In genomic region chr15:77156525-77156924, GRCm38 (mm10) we compare ENCODE assay signal across 10 mouse cellular contexts.
DNase-seq lines count a peak whose midpoint lies in the region; ATAC-seq and TF ChIP-seq lines count a peak whose summit lies in the region.
"Had no signal": no experiment of that assay in that cellular context is flagged by ENCODE, and none has a peak within 500 bp of the region (broad histone marks: within the 10 kb centered on the region; RNA-seq: fewer than 3 reads in every experiment).

No protein-coding gene starts in this region.

- H3K4me2 ChIP-seq in intestine, embryonic 14.5 days (ENCODE audit: low read length) = no peak overlapping the region
- H3K4me2 ChIP-seq in intestine, postnatal 0 days (replicated peaks; ENCODE audit: low read depth) = no peak overlapping the region
- no peak overlapping the region for H3K4me2 ChIP-seq in hindbrain, embryonic 16.5 days (ENCODE audit: low read length)
- H3K4me2 ChIP-seq: embryonic facial prominence, embryonic 12.5 days; limb, embryonic 15.5 days had no signal

- H3K27ac ChIP-seq in intestine, embryonic 14.5 days (ENCODE audit: low read depth) = peak overlapping the region; percentile 51; the same call in 1 of the 2 replicates
- no peak overlapping the region for H3K27ac ChIP-seq in intestine, postnatal 0 days (ENCODE audit: low read depth, low read length)
- peak overlapping the region; percentile 12; the same call in 1 of the 2 replicates for H3K27ac ChIP-seq in hindbrain, embryonic 16.5 days (ENCODE audit: low read depth, low read length)
- H3K27ac ChIP-seq: limb, embryonic 15.5 days had no signal

- peaks cover 28% of the 10 kb centered on the region for H3K4me1 ChIP-seq in intestine, embryonic 14.5 days (replicated peaks; ENCODE audit: control insufficient read depth, insufficient read depth, low read length)
- no peaks in the 10 kb centered on the region for H3K4me1 ChIP-seq in intestine, postnatal 0 days (replicated peaks; ENCODE audit: control insufficient read depth, insufficient read depth, low read length)
- peaks cover 14% of the 10 kb centered on the region for H3K4me1 ChIP-seq in hindbrain, embryonic 16.5 days (ENCODE audit: control insufficient read depth, insufficient read depth, low read depth, low read length)

- 29% methylated on average over 3 of the region's 3 CpGs for WGBS in intestine, embryonic 14.5 days
- WGBS in intestine, postnatal 0 days = 30% methylated on average over 3 of the region's 3 CpGs
- 40% methylated on average over 3 of the region's 3 CpGs for WGBS in hindbrain, embryonic 16.5 days

- no peak overlapping the region for H3K9ac ChIP-seq in intestine, embryonic 14.5 days (ENCODE audit: low read length)
- H3K9ac ChIP-seq in intestine, postnatal 0 days (ENCODE audit: low read depth, low read length) = no peak overlapping the region
- H3K9ac ChIP-seq in hindbrain, embryonic 16.5 days (ENCODE audit: low read depth, low read length) = no peak overlapping the region
- H3K9ac ChIP-seq: limb, embryonic 15.5 days had no signal

- H3K36me3 ChIP-seq in intestine, embryonic 14.5 days (ENCODE audit: control insufficient read depth, insufficient read depth, low read length) = no peaks in the 10 kb centered on the region
- H3K36me3 ChIP-seq in intestine, postnatal 0 days (ENCODE audit: control insufficient read depth, insufficient read depth) = no peaks in the 10 kb centered on the region
- no peaks in the 10 kb centered on the region for H3K36me3 ChIP-seq in hindbrain, embryonic 16.5 days (ENCODE audit: control insufficient read depth, insufficient read depth, low read length)
- H3K36me3 ChIP-seq: embryonic facial prominence, embryonic 12.5 days; limb, embryonic 15.5 days had no signal

- no peak overlapping the region for H3K4me3 ChIP-seq in intestine, embryonic 14.5 days (ENCODE audit: low read depth, low read length)
- H3K4me3 ChIP-seq in intestine, postnatal 0 days (ENCODE audit: low read depth, low read length) = no peak overlapping the region
- H3K4me3 ChIP-seq in hindbrain, embryonic 16.5 days (ENCODE audit: low read length) = no peak overlapping the region
- H3K4me3 ChIP-seq: embryonic facial prominence, embryonic 12.5 days; limb, embryonic 15.5 days had no signal

- no peaks in the 10 kb centered on the region for H3K27me3 ChIP-seq in intestine, embryonic 14.5 days (replicated peaks; ENCODE audit: control insufficient read depth, insufficient read depth, low read length)
- H3K27me3 ChIP-seq in intestine, postnatal 0 days (replicated peaks; ENCODE audit: control insufficient read depth, insufficient read depth, low read length) = no peaks in the 10 kb centered on the region
- H3K27me3 ChIP-seq in hindbrain, embryonic 16.5 days (replicated peaks; ENCODE audit: control insufficient read depth, insufficient read depth, low read length) = no peaks in the 10 kb centered on the region
- H3K27me3 ChIP-seq: embryonic facial prominence, embryonic 12.5 days; limb, embryonic 15.5 days had no signal

- ATAC-seq in intestine, embryonic 14.5 days (replicated peaks; ENCODE audit: low FRiP score, low TSS enrichment, low read depth) = no peak
- ATAC-seq in intestine, postnatal 0 days = no peak
- no peak for ATAC-seq in hindbrain, embryonic 16.5 days

- TF ChIP-seq CTCF in intestine, postnatal 0 days (IDR thresholded peaks at IDR 0.05; ENCODE audit: low read depth) = no peak

- DNase-seq in intestine, embryonic 14.5 days (ENCODE audit: low spot score) = no peak
- peak; percentile 67 for DNase-seq in adipocyte (ENCODE audit: low spot score)
- peak; percentile 47 to 62 for DNase-seq in gastrocnemius, adult 8-10 months (ENCODE audit: low spot score in 2 of 2)
- DNase-seq in lung, postnatal 36 days = peak; percentile 80
- no peak for DNase-seq in thymus, postnatal 4 days
- no peak for DNase-seq in spleen, adult 12 weeks (ENCODE audit: low spot score)

- no peaks in the 10 kb centered on the region for H3K9me3 ChIP-seq in intestine, embryonic 14.5 days (ENCODE audit: control insufficient read depth, low read length)
- no peaks in the 10 kb centered on the region for H3K9me3 ChIP-seq in intestine, postnatal 0 days (ENCODE audit: control insufficient read depth)
- H3K9me3 ChIP-seq in hindbrain, embryonic 16.5 days (ENCODE audit: control insufficient read depth, low read length) = no peaks in the 10 kb centered on the region
- H3K9me3 ChIP-seq: embryonic facial prominence, embryonic 12.5 days; limb, embryonic 15.5 days had no signal

Comparison
In these comparisons a context has a peak if more than half of its experiments do, and no peak if none do; other contexts are left out.
1. DNase-seq: peak in adipocyte (single experiment), gastrocnemius, adult 8-10 months (2 of 2) and lung, postnatal 36 days (single experiment); none in intestine, embryonic 14.5 days (single experiment), thymus, postnatal 4 days (single experiment) and spleen, adult 12 weeks (single experiment).